Mouse (Mus musculus): ENCODE measurements around the gene Sdhc. TPM values are rescaled to one million over a fixed set of nuclear protein-coding genes. Genes with fewer than 3 reads are reported as not detected.
A peak's percentile ranks its signal among the peaks of the same experiment; 100 is the strongest.

Sdhc gene
- total RNA-seq (2014; rRNA removed) (263 TPM in 2 replicates), polyA plus RNA-seq (2015; fragmentation: Nextera tagmentation; extraction: Ambion mirVana) (313 and 326 TPM in 2 replicates)

DNA sequence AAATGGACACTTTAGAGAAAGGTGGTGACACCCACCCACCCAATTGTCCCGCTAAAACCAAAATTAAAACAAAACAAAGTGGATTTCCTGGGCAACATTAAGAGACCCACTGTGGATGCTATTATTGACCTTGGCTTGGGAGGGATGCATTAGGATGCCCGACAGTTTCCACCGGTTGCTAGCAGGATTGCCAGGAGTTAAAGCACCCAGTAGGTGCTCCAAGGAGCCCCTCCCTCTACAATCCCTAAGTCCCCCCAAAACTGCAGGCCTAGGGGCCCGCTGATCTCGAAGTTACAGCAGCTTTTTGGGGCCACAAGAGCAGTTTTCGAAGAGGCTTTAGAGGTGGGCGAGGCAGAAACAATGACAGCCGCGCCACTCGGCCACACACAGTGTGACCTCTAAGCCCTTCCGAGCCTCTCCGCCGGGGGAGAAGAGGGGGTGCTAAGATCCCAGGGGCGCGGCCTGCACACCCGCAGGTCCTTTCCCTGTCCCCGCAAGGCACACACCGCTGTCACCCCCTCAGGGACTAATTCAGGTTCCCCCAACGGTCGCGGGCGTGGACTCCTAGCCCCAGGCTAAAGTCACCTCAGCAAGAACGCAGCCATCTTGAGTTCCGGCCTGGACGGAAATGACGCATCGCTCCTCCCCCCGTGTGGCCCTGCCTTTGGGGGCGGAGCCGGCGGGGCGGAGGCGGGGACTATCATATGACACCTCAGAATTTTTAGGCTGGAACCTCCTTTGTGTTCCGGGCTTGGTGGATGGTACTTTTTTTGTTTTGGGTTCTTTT, at the start of gene Sdhc, which contains the start of gene Mpz:
TSS of gene Sdhc (minus strand) at position 630 of the 787 bp plus-strand sequence.
TSS of gene Mpz (plus strand) at position 738 of the 787 bp plus-strand sequence.
- DNase-seq (ENCODE audit: low spot score) = peak; percentile 95
- 1% methylated on average over 30 of the region's 34 CpGs for WGBS
- Histone ChIP-seq H3K4me3 (ENCODE audit: low read depth, low read length) (peak within 1 kb of the TSS; percentile 82), H3K4me1 (ENCODE audit: insufficient read depth, low read length) (peaks cover 10% of the 10 kb centered on the region), H3K9me3 (ENCODE audit: low read length) (no peaks in the 10 kb centered on the region), H3K9ac (replicated peaks; ENCODE audit: low read length, poor library complexity, severe bottlenecking) (peak within 1 kb of the TSS; percentile 96), H3K4me2 (ENCODE audit: low read depth, low read length, poor library complexity, severe bottlenecking) (peak within 1 kb of the TSS; percentile 83), H3K27ac (ENCODE audit: low read depth, low read length) (peak within 1 kb of the TSS; percentile 86), H3K27me3 (ENCODE audit: insufficient read depth, low read length) (no peaks in the 10 kb centered on the region), H3K36me3 (ENCODE audit: insufficient read depth, low read length) (no peaks in the 10 kb centered on the region)
- no peak for TF ChIP-seq CTCF (IDR thresholded peaks at IDR 0.05)
- ATAC-seq (ENCODE audit: low FRiP score) = peak; percentile 96

DNA sequence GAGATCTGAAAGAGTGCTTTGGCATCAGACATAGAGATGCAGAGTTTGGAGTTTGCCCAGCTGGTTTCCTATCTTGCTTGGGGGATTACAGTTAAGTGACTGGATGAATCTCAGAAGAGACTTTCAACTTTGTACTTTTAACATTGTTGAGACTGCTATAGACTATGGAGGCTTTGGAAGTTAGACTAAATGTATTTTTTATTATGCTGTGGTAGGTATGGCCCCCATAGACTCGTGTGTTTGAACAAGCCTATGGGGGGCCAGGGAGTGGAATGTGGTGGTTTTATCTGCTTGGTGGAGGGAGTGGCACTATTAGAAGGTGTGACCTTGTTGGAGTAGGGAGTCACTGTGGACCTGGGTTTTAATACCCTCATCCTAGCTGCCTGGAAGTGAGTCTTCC, 49.1 kb upstream of the Sdhc start:
- H3K36me3 ChIP-seq (ENCODE audit: insufficient read depth, low read length) = no peaks in the 10 kb centered on the region
- H3K9ac ChIP-seq (replicated peaks; ENCODE audit: low read length, poor library complexity, severe bottlenecking) = no peak overlapping the region
- no peak overlapping the region for H3K27ac ChIP-seq (ENCODE audit: low read depth, low read length)
- H3K9me3 ChIP-seq (ENCODE audit: low read length) = no peaks in the 10 kb centered on the region
- H3K4me2 ChIP-seq (ENCODE audit: low read depth, low read length, poor library complexity, severe bottlenecking) = no peak overlapping the region
- TF ChIP-seq CTCF (IDR thresholded peaks at IDR 0.05) = no peak
- no peak overlapping the region for H3K4me3 ChIP-seq (ENCODE audit: low read depth, low read length)
- DNase-seq (ENCODE audit: low spot score) (no peak), ATAC-seq (ENCODE audit: low FRiP score) (no peak)
- H3K27me3 ChIP-seq (ENCODE audit: insufficient read depth, low read length) = no peaks in the 10 kb centered on the region
- WGBS = 64% methylated on average over 1 of the region's 1 CpGs
- no peaks in the 10 kb centered on the region for H3K4me1 ChIP-seq (ENCODE audit: insufficient read depth, low read length)

DNA sequence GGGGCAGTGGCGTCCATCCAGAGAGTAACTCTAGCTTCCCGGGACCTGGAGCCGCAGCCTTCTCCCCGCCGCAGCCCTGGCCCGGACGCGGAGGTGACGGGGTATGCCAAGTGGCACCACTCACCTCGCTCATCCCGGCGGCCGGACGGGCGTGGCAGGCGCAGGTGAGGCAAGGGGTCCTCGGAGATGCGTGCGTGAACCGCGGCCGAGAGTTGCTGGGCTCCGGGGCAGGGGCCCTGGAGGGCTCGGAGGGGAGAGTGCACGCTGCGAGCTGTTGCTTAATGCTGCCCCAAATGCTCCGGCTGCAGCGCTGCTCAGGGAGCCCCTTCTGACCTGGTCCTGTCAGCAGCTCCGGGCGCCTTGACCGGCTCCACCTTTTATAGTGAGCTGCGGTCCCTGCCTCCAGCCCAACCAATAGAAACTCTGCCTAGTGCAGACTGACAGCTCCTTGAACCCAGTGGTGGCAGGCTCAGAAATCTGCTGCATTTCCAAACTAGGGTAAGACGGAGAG, 45.5 kb upstream of the Sdhc start, which contains the start of gene Pcp4l1:
TSS of gene Pcp4l1 (minus strand) at position 382 of the 511 bp plus-strand sequence.
- WGBS = under 1% methylated on average over 33 of the region's 33 CpGs
- no peak within 1 kb of the TSS for H3K27ac ChIP-seq (ENCODE audit: low read depth, low read length)
- peak; percentile 83 for ATAC-seq (ENCODE audit: low FRiP score)

GRCm38 (mm10) chr1:171195046-171195822, 44.8 kb upstream of the Sdhc start:
- Histone ChIP-seq H3K9me3 (ENCODE audit: low read length) (no peaks in the 10 kb centered on the region), H3K4me3 (ENCODE audit: low read depth, low read length) (peak overlapping the region; percentile 56), H3K4me2 (ENCODE audit: low read depth, low read length, poor library complexity, severe bottlenecking) (peak overlapping the region; percentile 90), H3K27ac (ENCODE audit: low read depth, low read length) (no peak overlapping the region), H3K4me1 (ENCODE audit: insufficient read depth, low read length) (peaks cover 8% of the 10 kb centered on the region; the same call in 1 of the 2 replicates), H3K9ac (replicated peaks; ENCODE audit: low read length, poor library complexity, severe bottlenecking) (peak overlapping the region; percentile 50), H3K27me3 (ENCODE audit: insufficient read depth, low read length) (no peaks in the 10 kb centered on the region), H3K36me3 (ENCODE audit: insufficient read depth, low read length) (no peaks in the 10 kb centered on the region)
- ATAC-seq (ENCODE audit: low FRiP score) (no peak), DNase-seq (ENCODE audit: low spot score) (no peak)
- 8% methylated on average over 20 of the region's 20 CpGs for WGBS
- TF ChIP-seq CTCF (IDR thresholded peaks at IDR 0.05) = no peak; the same call in 1 of the 2 replicates

More for the DNA sequence above, 45.5 kb upstream of the Sdhc start, which contains the start of gene Pcp4l1:
- Histone ChIP-seq H3K4me3 (ENCODE audit: low read depth, low read length) (peak within 1 kb of the TSS; percentile 56), H3K9me3 (ENCODE audit: low read length) (no peaks in the 10 kb centered on the region), H3K9ac (replicated peaks; ENCODE audit: low read length, poor library complexity, severe bottlenecking) (peak within 1 kb of the TSS; percentile 50), H3K4me1 (ENCODE audit: insufficient read depth, low read length) (peaks cover 8% of the 10 kb centered on the region; the same call in 1 of the 2 replicates), H3K27me3 (ENCODE audit: insufficient read depth, low read length) (no peaks in the 10 kb centered on the region), H3K4me2 (ENCODE audit: low read depth, low read length, poor library complexity, severe bottlenecking) (peak within 1 kb of the TSS; percentile 90), H3K36me3 (ENCODE audit: insufficient read depth, low read length) (no peaks in the 10 kb centered on the region)
- TF ChIP-seq CTCF (IDR thresholded peaks at IDR 0.05) = no peak
- DNase-seq (ENCODE audit: low spot score) = peak; percentile 80

DNA sequence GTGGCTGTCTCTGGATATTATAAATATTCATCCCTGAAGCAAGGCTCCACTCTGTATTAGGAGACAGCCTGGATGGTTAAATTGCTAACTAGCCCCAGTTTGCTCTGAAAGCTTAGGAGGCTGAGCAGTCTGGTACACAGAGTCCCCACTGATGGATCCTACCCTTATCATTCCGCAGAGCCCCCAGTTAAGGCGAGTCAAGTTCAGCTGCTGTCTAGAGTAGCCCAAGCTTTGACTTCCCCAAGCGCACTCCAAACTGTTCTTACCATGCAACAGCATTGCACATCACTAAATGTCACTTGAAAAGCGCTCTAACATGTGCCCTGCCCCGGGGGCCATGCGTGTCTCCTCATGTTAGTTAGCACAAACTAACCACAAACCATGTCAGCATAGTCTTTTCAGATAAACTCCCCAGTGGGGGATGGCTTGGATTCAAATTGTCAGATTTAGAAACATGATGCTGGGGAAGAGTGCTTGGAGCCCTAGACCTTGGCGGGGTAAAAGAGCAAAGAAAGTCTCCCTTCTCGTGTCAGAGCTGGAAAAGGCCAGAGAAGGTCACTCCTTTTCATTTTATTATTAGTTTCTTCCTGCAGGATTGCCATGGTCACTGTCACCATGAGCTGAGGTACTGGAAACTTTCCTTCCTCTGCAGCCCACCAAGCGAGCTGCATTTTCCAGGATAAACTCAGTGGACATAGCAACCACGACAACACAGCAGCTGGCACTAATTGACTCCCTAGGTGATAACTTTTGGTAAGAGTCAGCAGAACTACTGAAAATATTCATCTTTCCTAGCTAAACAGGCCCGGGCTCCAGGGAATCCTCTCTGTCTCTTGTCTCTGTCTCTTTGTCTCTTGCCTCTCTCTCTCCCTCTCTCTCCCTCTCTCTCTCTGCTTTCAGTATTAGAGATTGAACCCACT, 43.8 kb upstream of the Sdhc start:
- ATAC-seq (ENCODE audit: low FRiP score) (no peak), DNase-seq (ENCODE audit: low spot score) (no peak)
- H3K9me3 ChIP-seq (ENCODE audit: low read length) = no peaks in the 10 kb centered on the region
- no peaks in the 10 kb centered on the region for H3K27me3 ChIP-seq (ENCODE audit: insufficient read depth, low read length)
- H3K4me1 ChIP-seq (ENCODE audit: insufficient read depth, low read length) = peaks cover 8% of the 10 kb centered on the region; the same call in 1 of the 2 replicates
- 28% methylated on average over 11 of the region's 11 CpGs for WGBS
- H3K27ac ChIP-seq (ENCODE audit: low read depth, low read length) = no peak overlapping the region
- H3K4me2 ChIP-seq (ENCODE audit: low read depth, low read length, poor library complexity, severe bottlenecking) = peak overlapping the region; percentile 90
- TF ChIP-seq CTCF (IDR thresholded peaks at IDR 0.05) = no peak
- H3K9ac ChIP-seq (replicated peaks; ENCODE audit: low read length, poor library complexity, severe bottlenecking) = no peak overlapping the region
- H3K4me3 ChIP-seq (ENCODE audit: low read depth, low read length) = peak overlapping the region; percentile 30; the same call in 1 of the 2 replicates
- no peaks in the 10 kb centered on the region for H3K36me3 ChIP-seq (ENCODE audit: insufficient read depth, low read length)

Data from midbrain, postnatal 0 days (tissue).